Mouse (Mus musculus) liver, embryonic 18 days (tissue): Measurements from ENCODE around the gene Gm6351. TPM values are rescaled to one million over a fixed set of nuclear protein-coding genes. Genes with fewer than 3 reads are reported as not detected.

Experiments used
- polyA plus RNA-seq: library from polyadenylated mRNA; depleted of rRNA; stranded (reverse); fragments of >200 nt; gene quantifications from 2 replicates; pipeline ENCODE4 v1.2.3, GENCODE M21; 2012; rRNA removed

Gene Gm6351
- not detected in 2 replicates for polyA plus RNA-seq

DNA sequence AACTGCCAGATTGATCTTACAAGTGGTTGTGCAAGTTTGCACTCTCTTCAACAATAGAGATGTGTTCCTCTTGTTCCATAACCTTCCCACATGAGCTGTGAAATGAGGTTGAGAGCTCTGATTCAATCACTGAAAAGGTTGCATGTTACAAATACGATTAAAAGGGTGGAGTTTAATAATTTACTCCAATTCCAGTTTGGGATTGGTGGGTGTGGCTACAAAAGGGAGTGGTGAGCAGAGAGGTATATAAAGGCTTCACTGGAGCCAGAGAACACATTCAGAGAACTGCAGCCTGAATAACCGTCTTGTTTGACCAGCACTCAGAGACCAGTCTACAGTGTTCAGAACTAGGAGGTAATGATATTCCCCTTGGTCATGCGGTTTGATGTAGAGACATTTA, at the start of gene Gm6351:
Gene Gm6351 (plus strand): TSS at position 301 of the 400 bp plus-strand sequence.

DNA sequence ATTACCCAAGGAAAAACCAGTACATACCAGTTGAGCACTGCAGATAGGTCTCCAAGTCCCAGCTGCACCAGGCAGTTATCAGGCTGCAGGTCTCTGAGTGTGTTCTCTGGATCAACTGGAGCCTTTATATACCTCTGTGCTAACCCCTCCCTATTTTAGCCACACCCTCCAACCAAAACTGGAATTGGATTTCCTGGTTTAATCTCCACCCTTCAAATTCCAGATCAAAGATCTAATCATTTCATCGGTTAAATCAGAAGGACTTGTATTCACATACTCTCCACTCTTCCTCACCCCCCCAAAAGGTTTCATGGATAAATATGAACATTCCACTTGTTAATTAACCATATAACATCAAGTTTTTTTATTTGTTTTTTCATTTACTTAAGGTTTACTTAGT, 5.7 kb upstream of the Gm6351 start, which contains the start of gene BC061212:
Gene BC061212 (minus strand): TSS at position 101 of the 400 bp plus-strand sequence.

Other genes with a start within 250 kb of the Gm6351 start
- not detected in 2 replicates for gene Gm7792, start 232.6 kb upstream of the Gm6351 start, polyA plus RNA-seq
- not detected in 2 replicates for gene Gm16429, start 147.3 kb upstream of the Gm6351 start, polyA plus RNA-seq
- gene BC061212, start 5.8 kb upstream of the Gm6351 start, polyA plus RNA-seq: not detected in 2 replicates
- not detected in 2 replicates for gene Gm3106, start 141.6 kb downstream of the Gm6351 start, polyA plus RNA-seq
- gene A430089I19Rik, start 230.4 kb downstream of the Gm6351 start, polyA plus RNA-seq: 0.04 TPM in 1 of 2 replicates, not detected in the other
- not detected in 2 replicates for gene Gm6502, start 238.1 kb downstream of the Gm6351 start, polyA plus RNA-seq